Mouse (Mus musculus): ENCODE data around the gene Kdm4b. TPM values are rescaled to one million over a fixed set of nuclear protein-coding genes. Genes with fewer than 3 reads are reported as not detected.
A peak's percentile ranks its signal among the peaks of the same experiment; 100 is the strongest.

Kdm4b gene
- polyA plus RNA-seq, 1 experiment from 2014 or later: 63.7 TPM

- H3K9me3 ChIP-seq (replicated peaks; ENCODE audit: control insufficient read depth, low read length, poor library complexity, severe bottlenecking): no peaks in the 10 kb centered on the region
- H3K27ac ChIP-seq (ENCODE audit: low read length): peak overlapping the region; percentile 64
- no peaks in the 10 kb centered on the region for H3K27me3 ChIP-seq (ENCODE audit: control insufficient read depth, insufficient read depth, low read depth, low read length)
- H3K4me3 ChIP-seq (ENCODE audit: low read depth, low read length): no peak overlapping the region
- WGBS: 57% methylated on average over 7 of the region's 7 CpGs
- peak overlapping the region; percentile 38; the same call in 1 of the 2 replicates for H3K9ac ChIP-seq (ENCODE audit: low read depth, low read length)
- peaks cover 4% of the 10 kb centered on the region; the same call in 1 of the 2 replicates for H3K4me1 ChIP-seq (ENCODE audit: control insufficient read depth, insufficient read depth, low read length)
- H3K36me3 ChIP-seq (ENCODE audit: control insufficient read depth, insufficient read depth, low read length): peaks cover 12% of the 10 kb centered on the region; the same call in 1 of the 2 replicates
- 0 out of 2 replicates have a peak, but pooled peaks have one; percentile 23 for ATAC-seq
- no peak overlapping the region for H3K4me2 ChIP-seq (ENCODE audit: low read length)
Measured at GRCm38 (mm10) chr17:56365791-56366673, 40.2 kb downstream of the Kdm4b start.

- Histone ChIP-seq H3K4me3 (ENCODE audit: low read depth, low read length) (no peak overlapping the region), H3K27me3 (ENCODE audit: control insufficient read depth, insufficient read depth, low read depth, low read length) (no peaks in the 10 kb centered on the region), H3K4me2 (ENCODE audit: low read length) (no peak overlapping the region), H3K27ac (ENCODE audit: low read length) (no peak overlapping the region), H3K9me3 (replicated peaks; ENCODE audit: control insufficient read depth, low read length, poor library complexity, severe bottlenecking) (no peaks in the 10 kb centered on the region), H3K9ac (ENCODE audit: low read depth, low read length) (no peak overlapping the region), H3K36me3 (ENCODE audit: control insufficient read depth, insufficient read depth, low read length) (peaks cover 25% of the 10 kb centered on the region), H3K4me1 (ENCODE audit: control insufficient read depth, insufficient read depth, low read length) (peaks cover 4% of the 10 kb centered on the region; the same call in 1 of the 2 replicates)
- ATAC-seq: no peak
- whole genome bisulfite sequencing: 89% methylated on average over 6 of the region's 6 CpGs
Measured at GRCm38 (mm10) chr17:56368291-56368790, 42.5 kb downstream of the Kdm4b start.

- H3K4me2 ChIP-seq (ENCODE audit: low read length): no peak overlapping the region
- H3K27me3 ChIP-seq (ENCODE audit: control insufficient read depth, insufficient read depth, low read depth, low read length): no peaks in the 10 kb centered on the region
- no peak for ATAC-seq
- H3K9me3 ChIP-seq (replicated peaks; ENCODE audit: control insufficient read depth, low read length, poor library complexity, severe bottlenecking): no peaks in the 10 kb centered on the region
- H3K36me3 ChIP-seq (ENCODE audit: control insufficient read depth, insufficient read depth, low read length): peaks cover 34% of the 10 kb centered on the region
- H3K4me3 ChIP-seq (ENCODE audit: low read depth, low read length): no peak overlapping the region
- 88% methylated on average over 3 of the region's 3 CpGs for WGBS
- H3K4me1 ChIP-seq (ENCODE audit: control insufficient read depth, insufficient read depth, low read length): peaks cover 4% of the 10 kb centered on the region; the same call in 1 of the 2 replicates
- no peak overlapping the region for H3K27ac ChIP-seq (ENCODE audit: low read length)
- no peak overlapping the region for H3K9ac ChIP-seq (ENCODE audit: low read depth, low read length)
Measured at GRCm38 (mm10) chr17:56370090-56370489, 44.2 kb downstream of the Kdm4b start.

- no peak overlapping the region for H3K9ac ChIP-seq (ENCODE audit: low read depth, low read length)
- no peak overlapping the region for H3K4me2 ChIP-seq (ENCODE audit: low read length)
- peaks cover 38% of the 10 kb centered on the region for H3K36me3 ChIP-seq (ENCODE audit: control insufficient read depth, insufficient read depth, low read length)
- ATAC-seq: no peak
- H3K4me1 ChIP-seq (ENCODE audit: control insufficient read depth, insufficient read depth, low read length): no peaks in the 10 kb centered on the region; the same call in 1 of the 2 replicates
- H3K9me3 ChIP-seq (replicated peaks; ENCODE audit: control insufficient read depth, low read length, poor library complexity, severe bottlenecking): no peaks in the 10 kb centered on the region
- H3K4me3 ChIP-seq (ENCODE audit: low read depth, low read length): no peak overlapping the region
- WGBS: 76% methylated on average over 15 of the region's 15 CpGs
- no peak overlapping the region for H3K27ac ChIP-seq (ENCODE audit: low read length)
- no peaks in the 10 kb centered on the region for H3K27me3 ChIP-seq (ENCODE audit: control insufficient read depth, insufficient read depth, low read depth, low read length)
Measured at GRCm38 (mm10) chr17:56371029-56371660, 45.3 kb downstream of the Kdm4b start.

GRCm38 (mm10) chr17:56372109-56372508 lies 46.2 kb downstream of the Kdm4b start:
- H3K27me3 ChIP-seq (ENCODE audit: control insufficient read depth, insufficient read depth, low read depth, low read length): no peaks in the 10 kb centered on the region
- H3K9ac ChIP-seq (ENCODE audit: low read depth, low read length): no peak overlapping the region
- H3K4me2 ChIP-seq (ENCODE audit: low read length): no peak overlapping the region
- H3K4me3 ChIP-seq (ENCODE audit: low read depth, low read length): no peak overlapping the region
- no peaks in the 10 kb centered on the region for H3K9me3 ChIP-seq (replicated peaks; ENCODE audit: control insufficient read depth, low read length, poor library complexity, severe bottlenecking)
- 0 out of 2 replicates have a peak overlapping the region, but pooled peaks have one; percentile 17 for H3K27ac ChIP-seq (ENCODE audit: low read length)
- ATAC-seq: no peak
- H3K4me1 ChIP-seq (ENCODE audit: control insufficient read depth, insufficient read depth, low read length): no peaks in the 10 kb centered on the region
- peaks cover 42% of the 10 kb centered on the region for H3K36me3 ChIP-seq (ENCODE audit: control insufficient read depth, insufficient read depth, low read length)
- 69% methylated on average over 4 of the region's 4 CpGs for WGBS

- WGBS: 67% methylated on average over 17 of the region's 17 CpGs
- Histone ChIP-seq H3K36me3 (ENCODE audit: control insufficient read depth, insufficient read depth, low read length) (peaks cover 42% of the 10 kb centered on the region), H3K9me3 (replicated peaks; ENCODE audit: control insufficient read depth, low read length, poor library complexity, severe bottlenecking) (no peaks in the 10 kb centered on the region), H3K27ac (ENCODE audit: low read length) (peak overlapping the region; percentile 53), H3K9ac (ENCODE audit: low read depth, low read length) (0 out of 2 replicates have a peak overlapping the region, but pooled peaks have one; percentile 10), H3K27me3 (ENCODE audit: control insufficient read depth, insufficient read depth, low read depth, low read length) (no peaks in the 10 kb centered on the region), H3K4me2 (ENCODE audit: low read length) (no peak overlapping the region), H3K4me1 (ENCODE audit: control insufficient read depth, insufficient read depth, low read length) (no peaks in the 10 kb centered on the region), H3K4me3 (ENCODE audit: low read depth, low read length) (no peak overlapping the region)
- ATAC-seq: no peak
Measured at GRCm38 (mm10) chr17:56373136-56374034, 47.5 kb downstream of the Kdm4b start.

GRCm38 (mm10) chr17:56374851-56375250 lies 49.0 kb downstream of the Kdm4b start:
- Histone ChIP-seq H3K4me1 (ENCODE audit: control insufficient read depth, insufficient read depth, low read length) (no peaks in the 10 kb centered on the region), H3K27ac (ENCODE audit: low read length) (no peak overlapping the region), H3K4me2 (ENCODE audit: low read length) (no peak overlapping the region), H3K4me3 (ENCODE audit: low read depth, low read length) (no peak overlapping the region), H3K9me3 (replicated peaks; ENCODE audit: control insufficient read depth, low read length, poor library complexity, severe bottlenecking) (no peaks in the 10 kb centered on the region), H3K36me3 (ENCODE audit: control insufficient read depth, insufficient read depth, low read length) (peaks cover 40% of the 10 kb centered on the region), H3K27me3 (ENCODE audit: control insufficient read depth, insufficient read depth, low read depth, low read length) (no peaks in the 10 kb centered on the region), H3K9ac (ENCODE audit: low read depth, low read length) (no peak overlapping the region)
- 100% methylated on average over 1 of the region's 1 CpGs for WGBS
- ATAC-seq: no peak

- WGBS: 80% methylated on average over 6 of the region's 6 CpGs
- Histone ChIP-seq H3K4me3 (ENCODE audit: low read depth, low read length) (no peak overlapping the region), H3K9me3 (replicated peaks; ENCODE audit: control insufficient read depth, low read length, poor library complexity, severe bottlenecking) (no peaks in the 10 kb centered on the region), H3K4me2 (ENCODE audit: low read length) (no peak overlapping the region), H3K27me3 (ENCODE audit: control insufficient read depth, insufficient read depth, low read depth, low read length) (no peaks in the 10 kb centered on the region), H3K9ac (ENCODE audit: low read depth, low read length) (no peak overlapping the region), H3K27ac (ENCODE audit: low read length) (peak overlapping the region; percentile 25; the same call in 1 of the 2 replicates), H3K4me1 (ENCODE audit: control insufficient read depth, insufficient read depth, low read length) (no peaks in the 10 kb centered on the region; the same call in 1 of the 2 replicates), H3K36me3 (ENCODE audit: control insufficient read depth, insufficient read depth, low read length) (peaks cover 17% of the 10 kb centered on the region)
- no peak for ATAC-seq
Measured at GRCm38 (mm10) chr17:56379281-56379834, 53.5 kb downstream of the Kdm4b start.

All from midbrain, embryonic 16.5 days (tissue).